Mouse (Mus musculus) frontal cortex, adult (tissue): ENCODE data around the gene Sult2a8.
"Not testable (repeated sequence)": the region's sequence is repeated elsewhere in the genome, so short reads cannot be mapped to it uniquely, and the experiment has no call there.

Source experiments
- ATAC-seq: cut with Nextera tagmentation; 2 replicates; pipeline ENCODE4 v1.9.2; 2017; ENCODE audit warnings: mild to moderate bottlenecking, moderate library complexity, mixed read lengths; ENCODE audit not compliant: low TSS enrichment

Gene Sult2a8

DNA sequence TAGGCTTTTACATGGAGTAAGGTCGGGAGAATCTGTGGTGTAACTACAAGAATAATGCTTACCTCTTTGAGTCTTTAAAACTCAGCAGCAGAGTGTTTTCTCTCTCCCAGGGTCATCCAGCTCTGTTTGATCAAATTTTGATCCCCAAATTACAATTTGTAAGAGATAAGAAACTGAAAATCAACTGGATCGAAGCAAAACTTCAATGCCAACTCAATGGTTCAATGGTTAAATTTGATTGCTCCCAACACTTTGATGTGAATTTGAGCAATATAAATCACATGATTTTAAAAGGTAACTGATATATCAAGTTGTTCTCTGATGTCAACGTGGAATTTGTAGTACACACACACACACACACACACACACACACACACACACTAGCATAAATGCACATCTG is at the start of gene Sult2a8:
Gene Sult2a8 (minus strand): TSS at position 236 of the 400 bp plus-strand sequence.
- ATAC-seq = no peak

DNA sequence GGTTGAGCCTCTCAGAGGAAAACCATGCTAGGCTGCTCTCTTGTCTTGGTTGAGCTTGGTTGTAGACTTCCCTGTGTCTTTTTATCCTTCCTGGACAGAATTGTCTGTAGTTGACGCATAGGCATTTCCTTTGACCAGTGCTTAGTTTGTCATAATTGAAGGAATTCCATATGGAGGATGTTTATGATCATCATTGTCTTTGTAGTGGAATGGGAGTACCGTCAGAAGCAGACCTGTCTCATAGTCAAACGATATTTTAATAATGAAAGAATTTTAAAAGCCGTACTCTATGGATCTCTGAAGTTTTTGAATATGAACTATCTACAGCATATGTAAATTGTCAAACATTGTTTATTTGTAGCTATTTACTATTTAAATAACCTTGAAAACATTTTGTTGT is 47.6 kb upstream of the Sult2a8 start, which contains the start of gene Sult2a7:
Gene Sult2a7 (minus strand): TSS at position 101 of the 400 bp plus-strand sequence.
- ATAC-seq = no peak

DNA sequence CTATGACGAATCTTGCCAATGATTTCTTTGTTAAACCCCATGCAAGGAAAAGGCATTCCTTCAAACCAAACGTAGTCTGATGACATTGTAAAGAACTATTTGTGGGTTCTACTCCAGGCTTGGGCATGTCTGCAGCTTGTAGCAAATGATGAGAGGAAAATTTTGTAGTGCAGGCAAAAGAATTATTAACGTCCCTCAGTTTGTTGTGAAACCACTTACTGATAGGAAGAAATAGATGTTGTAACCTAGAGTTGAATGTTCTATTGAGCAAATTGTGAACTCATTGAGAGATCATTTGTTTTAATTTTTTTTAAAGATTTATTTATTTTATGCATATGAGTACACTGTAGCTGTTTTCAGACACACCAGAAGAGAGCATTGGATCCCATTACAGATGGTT is 46.3 kb upstream of the Sult2a8 start:
- no peak for ATAC-seq

DNA sequence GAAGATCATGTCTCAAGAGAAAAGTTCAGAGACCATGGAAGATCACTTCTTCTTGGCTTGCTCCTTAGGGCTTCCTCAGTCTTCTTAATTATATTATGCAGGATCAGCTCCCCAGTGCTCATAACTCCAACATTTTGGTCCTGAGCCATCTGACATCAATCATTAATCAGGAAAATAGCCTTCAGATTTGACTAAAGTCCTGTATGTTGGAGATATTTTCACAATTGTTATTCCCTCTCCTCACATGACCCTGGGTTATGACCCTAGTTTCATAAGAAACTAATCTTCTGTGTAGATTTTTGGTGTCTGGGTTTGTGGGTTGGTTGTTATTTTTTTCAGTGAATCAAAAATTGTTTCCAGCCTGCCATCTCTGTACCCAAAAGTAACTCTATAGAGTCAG is 7.0 kb downstream of the Sult2a8 start:
- no peak for ATAC-seq

DNA sequence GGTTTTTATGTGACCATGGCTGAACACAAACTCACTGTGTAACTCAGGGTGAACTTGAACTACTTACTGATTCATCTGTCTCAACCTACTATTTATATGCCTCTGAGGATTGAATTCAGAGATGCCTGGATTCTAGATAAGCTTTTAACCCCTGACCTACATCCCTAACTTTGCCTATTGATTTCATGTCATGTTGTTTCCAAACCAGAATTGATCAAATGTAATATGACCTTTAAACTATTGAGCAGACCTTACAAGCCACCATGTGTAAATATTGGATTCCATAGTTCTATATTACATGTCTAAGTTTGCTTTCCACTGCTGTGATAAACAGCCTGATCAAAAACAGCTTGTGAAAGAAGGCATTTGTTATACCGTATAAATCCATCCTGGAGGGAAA is 8.1 kb downstream of the Sult2a8 start:
- ATAC-seq = no peak

DNA sequence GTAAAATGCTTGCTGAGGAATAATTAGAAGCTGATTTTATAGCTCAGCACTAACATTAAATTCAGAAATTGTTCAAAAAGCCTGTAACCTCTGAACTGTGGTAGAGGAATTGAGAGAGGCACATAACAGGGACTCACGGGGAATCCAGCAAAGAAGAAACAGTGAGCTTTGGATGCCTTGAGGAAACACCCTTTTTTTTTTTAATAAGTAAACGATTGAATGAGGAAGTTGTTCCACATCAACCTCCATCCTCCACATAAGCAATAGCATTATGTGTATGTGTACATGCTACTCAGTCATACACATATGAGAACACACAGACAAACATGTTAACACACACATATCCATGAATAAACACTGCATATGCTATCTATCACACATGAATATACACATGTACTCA is 8.5 kb downstream of the Sult2a8 start:
- no peak for ATAC-seq

DNA sequence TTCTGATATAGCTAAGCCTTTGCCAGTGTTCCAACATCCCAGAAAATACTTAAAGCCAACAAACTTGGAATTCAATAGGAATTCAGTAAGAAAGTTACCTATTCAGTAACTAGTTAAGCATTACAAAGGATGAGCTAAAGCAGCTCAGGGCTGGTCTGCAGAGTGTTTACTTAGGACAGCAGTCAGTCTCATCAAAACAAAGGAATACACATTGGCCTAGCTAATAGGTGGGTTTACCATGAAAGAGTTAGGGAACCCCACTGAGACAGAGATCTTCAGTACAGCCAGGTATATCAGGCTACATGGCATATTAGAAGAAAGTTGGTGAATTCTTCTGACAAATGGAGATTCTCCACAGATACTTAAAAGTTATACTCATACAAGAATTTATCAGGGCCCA is 47.2 kb downstream of the Sult2a8 start:
- not testable (repeated sequence) for ATAC-seq

DNA sequence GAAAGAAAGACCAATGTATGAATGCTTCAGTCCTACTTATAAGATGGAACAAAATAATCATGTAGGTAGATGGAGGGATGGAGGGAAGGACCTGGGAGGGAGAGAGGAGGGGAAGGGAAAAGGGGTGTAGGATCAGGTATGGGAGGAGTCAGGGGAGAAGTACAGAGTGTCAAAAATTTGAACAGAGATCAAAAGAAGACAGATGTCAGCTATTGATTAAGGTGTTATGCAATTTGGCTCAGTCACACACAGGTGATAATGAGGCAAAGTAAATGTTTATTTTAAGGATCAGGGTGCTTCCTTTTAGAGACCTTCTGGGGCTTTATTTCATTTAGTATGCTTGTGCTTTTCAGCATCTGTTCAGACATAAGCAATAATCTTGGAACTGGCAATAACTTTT is 50.1 kb downstream of the Sult2a8 start:
- ATAC-seq = no peak
